Mouse (Mus musculus) embryonic facial prominence, embryonic 13.5 days (tissue): ENCODE results near the gene Prelid1. TPM values are rescaled to one million over a fixed set of nuclear protein-coding genes. Genes with fewer than 3 reads are reported as not detected.

Experiments
- ATAC-seq: fragments of 200-750 bp; cut with Nextera tagmentation; 2 replicates; pipeline ENCODE4 v1.8.0; 2017; ENCODE audit warnings: low read depth; ENCODE audit not compliant: insufficient number of reproducible peaks, insufficient read depth, low FRiP score, low TSS enrichment
- H3K27ac ChIP-seq: fragments of 300-500 bp; sonication (generic); 2 replicates; pipeline ENCODE4 v1.5.1; 2015; ENCODE audit warnings: moderate library complexity, mild to moderate bottlenecking, inconsistent platforms
- H3K27me3 ChIP-seq: fragments of 300-500 bp; sonication (generic); 2 replicates; pipeline ENCODE4 v1.6.1; 2015; ENCODE audit warnings: mild to moderate bottlenecking, inconsistent platforms
- H3K36me3 ChIP-seq: fragments of 300-500 bp; sonication (generic); 2 replicates; pipeline ENCODE4 v1.6.1; 2015; ENCODE audit warnings: mild to moderate bottlenecking, inconsistent platforms
- H3K4me1 ChIP-seq: fragments of 300-500 bp; sonication (generic); 2 replicates; pipeline ENCODE4 v1.6.1; 2015; ENCODE audit warnings: inconsistent platforms
- H3K4me2 ChIP-seq: fragments of 300-500 bp; sonication (generic); 2 replicates; pipeline ENCODE4 v1.6.1; 2015; ENCODE audit warnings: moderate library complexity, mild to moderate bottlenecking, inconsistent platforms
- H3K4me3 ChIP-seq: fragments of 300-500 bp; sonication (generic); 2 replicates; pipeline ENCODE4 v1.5.1; 2015; ENCODE audit warnings: mild to moderate bottlenecking, inconsistent platforms
- H3K9ac ChIP-seq: fragments of 300-500 bp; sonication (generic); 2 replicates; pipeline ENCODE4 v1.6.1; 2015; ENCODE audit warnings: mild to moderate bottlenecking, inconsistent platforms
- H3K9me3 ChIP-seq: fragments of 300-500 bp; sonication (generic); 2 replicates; pipeline ENCODE4 v1.6.1; 2016; ENCODE audit warnings: inconsistent platforms
- WGBS: fragments of 180-500 bp; shearing (Covaris S2); methylation state at CpG from one replicate; pipeline ENCODE4 v1.1.7; 2015; ENCODE audit warnings: mixed read lengths; 5-methylcytosine and 5-hydroxymethylcytosine counted together
- polyA plus RNA-seq: library from polyadenylated mRNA; unstranded; fragments of >200 nt; fragmentation: Nextera tagmentation; extraction: Ambion mirVana; gene quantifications from 2 replicates; pipeline ENCODE4 v1.2.1, GENCODE M21; 2015

The Prelid1 gene
- polyA plus RNA-seq, 1 experiment from 2014 or later, result 402 TPM

- H3K9ac ChIP-seq, result peak within 1 kb of the TSS; percentile 52; the same call in 1 of the 2 replicates
- H3K4me2 ChIP-seq, result peak within 1 kb of the TSS; percentile 43
- no peaks in the 10 kb centered on the region for H3K36me3 ChIP-seq
- H3K27ac ChIP-seq, result 0 out of 2 replicates have a peak within 1 kb of the TSS, but pooled peaks have one; percentile 28
- H3K4me1 ChIP-seq, result peaks cover 4% of the 10 kb centered on the region; the same call in 1 of the 2 replicates
- H3K4me3 ChIP-seq, result peak within 1 kb of the TSS; percentile 22; the same call in 1 of the 2 replicates
- WGBS, result 51% methylated on average over 13 of the region's 13 CpGs
- H3K27me3 ChIP-seq, result peaks cover 16% of the 10 kb centered on the region
- H3K9me3 ChIP-seq, result no peaks in the 10 kb centered on the region
- ATAC-seq, result no peak
These were observed 49.3 kb downstream of the Prelid1 start, which contains the start of gene Rgs14 for GRCm38 (mm10) chr13:55369531-55370114. TSS of gene Rgs14 (plus strand) at chr13:55369732.

DNA sequence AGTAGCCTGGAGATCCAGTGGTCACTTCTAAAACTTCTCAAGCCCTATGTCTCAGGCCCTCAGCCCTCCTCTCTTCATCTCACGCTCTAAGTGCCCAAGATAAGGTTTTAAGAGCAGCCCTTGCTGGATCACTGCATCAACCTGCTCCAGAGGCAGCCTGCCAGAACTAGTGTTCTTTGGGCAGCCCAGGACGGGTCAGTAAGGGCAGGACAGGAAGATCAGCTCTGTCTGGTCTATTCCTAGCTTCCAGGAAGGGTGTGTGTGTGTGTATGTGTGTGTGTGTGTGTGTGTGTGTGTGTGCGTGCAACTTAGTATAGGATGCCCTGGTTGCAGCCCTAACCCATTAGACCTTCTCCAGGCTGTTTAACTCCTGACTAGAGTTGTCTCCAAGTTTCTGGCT is 49.9 kb downstream of the Prelid1 start:
- ATAC-seq, result no peak
- Histone ChIP-seq H3K9me3 (no peaks in the 10 kb centered on the region), H3K4me3 (no peak overlapping the region), H3K27ac (no peak overlapping the region), H3K4me1 (peaks cover 4% of the 10 kb centered on the region; the same call in 1 of the 2 replicates), H3K27me3 (peaks cover 20% of the 10 kb centered on the region), H3K9ac (no peak overlapping the region; the same call in 1 of the 2 replicates), H3K36me3 (no peaks in the 10 kb centered on the region), H3K4me2 (peak overlapping the region; percentile 43)
- 73% methylated on average over 3 of the region's 3 CpGs for WGBS

- Histone ChIP-seq H3K4me3 (no peak overlapping the region), H3K9me3 (no peaks in the 10 kb centered on the region), H3K27ac (no peak overlapping the region), H3K9ac (no peak overlapping the region), H3K4me2 (no peak overlapping the region), H3K27me3 (peaks cover 23% of the 10 kb centered on the region), H3K36me3 (no peaks in the 10 kb centered on the region), H3K4me1 (peaks cover 4% of the 10 kb centered on the region; the same call in 1 of the 2 replicates)
- 53% methylated on average over 8 of the region's 8 CpGs for WGBS
- ATAC-seq, result no peak
These were observed 50.8 kb downstream of the Prelid1 start for GRCm38 (mm10) chr13:55371007-55371681.

GRCm38 (mm10) chr13:55371740-55372139 is 51.4 kb downstream of the Prelid1 start:
- H3K9me3 ChIP-seq, result no peaks in the 10 kb centered on the region
- ATAC-seq, result no peak
- no peak overlapping the region for H3K4me3 ChIP-seq
- H3K36me3 ChIP-seq, result no peaks in the 10 kb centered on the region
- WGBS, result 42% methylated on average over 5 of the region's 5 CpGs
- H3K4me2 ChIP-seq, result no peak overlapping the region
- peaks cover 23% of the 10 kb centered on the region for H3K27me3 ChIP-seq
- H3K27ac ChIP-seq, result no peak overlapping the region
- no peak overlapping the region for H3K9ac ChIP-seq
- peaks cover 4% of the 10 kb centered on the region; the same call in 1 of the 2 replicates for H3K4me1 ChIP-seq

GRCm38 (mm10) chr13:55374206-55374924 is 54.1 kb downstream of the Prelid1 start:
- Histone ChIP-seq H3K9ac (no peak overlapping the region), H3K4me2 (no peak overlapping the region), H3K27me3 (peaks cover 45% of the 10 kb centered on the region), H3K27ac (no peak overlapping the region), H3K4me1 (peaks cover 12% of the 10 kb centered on the region), H3K4me3 (no peak overlapping the region), H3K9me3 (no peaks in the 10 kb centered on the region), H3K36me3 (no peaks in the 10 kb centered on the region)
- ATAC-seq, result no peak
- WGBS, result 59% methylated on average over 6 of the region's 6 CpGs

Other genes starting within 250 kb of the Prelid1 start
- gene Uimc1, start 220.2 kb upstream of the Prelid1 start, polyA plus RNA-seq, result 25.4 and 28.9 TPM in 2 replicates
- gene Zfp346, start 215.2 kb upstream of the Prelid1 start, polyA plus RNA-seq, result 28.1 and 29.8 TPM in 2 replicates
- not detected in 2 replicates for gene Gm17617, start 187.0 kb upstream of the Prelid1 start, polyA plus RNA-seq
- gene Fgfr4, start 167.9 kb upstream of the Prelid1 start, polyA plus RNA-seq, result 3.7 and 4.3 TPM in 2 replicates
- gene Nsd1, start 110.7 kb upstream of the Prelid1 start, polyA plus RNA-seq, result 77.2 and 83.0 TPM in 2 replicates
- 104 and 112 TPM in 2 replicates for gene Rab24, start 1.4 kb downstream of the Prelid1 start, polyA plus RNA-seq
- 41.4 and 51.0 TPM in 2 replicates for gene Mxd3, start 9.3 kb downstream of the Prelid1 start, polyA plus RNA-seq
- gene Lman2, start 42.3 kb downstream of the Prelid1 start, polyA plus RNA-seq, result 89.3 and 93.1 TPM in 2 replicates
- 1.4 TPM in 2 replicates for gene Rgs14, start 49.2 kb downstream of the Prelid1 start, polyA plus RNA-seq
- not detected in 2 replicates for gene Slc34a1, start 77.7 kb downstream of the Prelid1 start, polyA plus RNA-seq
- not detected in 2 replicates for gene Pfn3, start 94.7 kb downstream of the Prelid1 start, polyA plus RNA-seq
- gene F12, start 106.3 kb downstream of the Prelid1 start, polyA plus RNA-seq, result 0.24 and 1.6 TPM in 2 replicates
- 36.4 and 45.3 TPM in 2 replicates for gene Grk6, start 124.6 kb downstream of the Prelid1 start, polyA plus RNA-seq
- 0.96 and 1.2 TPM in 2 replicates for gene Prr7, start 143.8 kb downstream of the Prelid1 start, polyA plus RNA-seq
- 275 and 276 TPM in 2 replicates for gene Dbn1, start 167.6 kb downstream of the Prelid1 start, polyA plus RNA-seq
- 105 and 119 TPM in 2 replicates for gene Pdlim7, start 193.2 kb downstream of the Prelid1 start, polyA plus RNA-seq
- 2.3 and 2.8 TPM in 2 replicates for gene Dok3, start 208.8 kb downstream of the Prelid1 start, polyA plus RNA-seq
- 73.0 and 80.0 TPM in 2 replicates for gene Ddx41, start 216.2 kb downstream of the Prelid1 start, polyA plus RNA-seq